Mouse (Mus musculus): ENCODE results near the gene Zkscan14. TPM values are rescaled to one million over a fixed set of nuclear protein-coding genes. Genes with fewer than 3 reads are reported as not detected.

Gene Zkscan14
- total RNA-seq, 2 experiments from 2014 or later = 5.5 to 7.3 TPM

Other genes with a start within 250 kb of the Zkscan14 start
- gene Smurf1, start 236.0 kb downstream of the Zkscan14 start, total RNA-seq (2021) = 10 to 100 TPM; 24.7 to 27.0 TPM
- gene Gm4871, start 169.1 kb downstream of the Zkscan14 start, total RNA-seq (2021) = not detected
- gene 1700018F24Rik, start 158.9 kb downstream of the Zkscan14 start, total RNA-seq (2021) = not detected
- 10 to 100 TPM; 65.0 to 66.6 TPM for gene Arpc1a, start 118.0 kb downstream of the Zkscan14 start, total RNA-seq (2021)
- not detected for gene Kpna7, start 117.8 kb downstream of the Zkscan14 start, total RNA-seq (2021)
- 100 to 1,000 TPM; 124 to 142 TPM for gene Arpc1b, start 87.7 kb downstream of the Zkscan14 start, total RNA-seq (2021)
- 10 to 100 TPM; 75.9 to 79.5 TPM for gene Pdap1, start 61.6 kb downstream of the Zkscan14 start, total RNA-seq (2021)
- 10 to 100 TPM; 80.9 to 82.5 TPM for gene Bud31, start 61.5 kb downstream of the Zkscan14 start, total RNA-seq (2021)
- gene Ptcd1, start 34.8 kb downstream of the Zkscan14 start, total RNA-seq (2021) = 10 to 100 TPM; 13.2 to 16.6 TPM
- 10 to 100 TPM; 17.1 to 20.1 TPM for gene Cpsf4, start 34.7 kb downstream of the Zkscan14 start, total RNA-seq (2021)
- 100 to 1,000 TPM; 464 to 480 TPM for gene Atp5j2, start 9.8 kb downstream of the Zkscan14 start, total RNA-seq (2021)
- 10 to 100 TPM; 11.3 to 11.9 TPM for gene Zkscan5, start 2.7 kb upstream of the Zkscan14 start, total RNA-seq (2021)
- gene Zfp655, start 29.8 kb upstream of the Zkscan14 start, total RNA-seq (2021) = 10 to 100 TPM; 19.0 to 22.9 TPM
- gene Zscan25, start 78.6 kb upstream of the Zkscan14 start, total RNA-seq (2021) = 10 to 100 TPM; 12.6 to 15.4 TPM
- gene Cyp3a57, start 143.4 kb upstream of the Zkscan14 start, total RNA-seq (2021) = not detected